Mouse (Mus musculus) bone marrow, adult 2 months (tissue): Measurements from ENCODE around the gene Zyx. TPM values are rescaled to one million over a fixed set of nuclear protein-coding genes. Genes with fewer than 3 reads are reported as not detected.

Experiments used
- H3K27ac ChIP-seq: fragments of 200-500 bp; 2 replicates; pipeline ENCODE4 v1.5.1; 2012; ENCODE audit warnings: low read depth, mild to moderate bottlenecking, control low read depth, inconsistent platforms, low read length; ENCODE audit not compliant: control insufficient read depth, poor library complexity, insufficient read depth
- H3K4me1 ChIP-seq: fragments of 200-500 bp; 2 replicates; pipeline ENCODE4 v1.6.1; 2011; ENCODE audit warnings: low read length; ENCODE audit not compliant: control insufficient read depth, insufficient read depth
- H3K4me3 ChIP-seq: fragments of 200-500 bp; replicated peaks from 2 replicates; pipeline ENCODE3; 2011; ENCODE audit warnings: mild to moderate bottlenecking, low read depth, low read length, control low read depth; ENCODE audit not compliant: control insufficient read depth
- CTCF ChIP-seq: fragments of 200-500 bp; IDR thresholded peaks from 2 replicates; pipeline ENCODE4 v1.5.1; 2011; ENCODE audit warnings: low read length, control low read depth; ENCODE audit not compliant: control insufficient read depth, insufficient read depth
- POLR2A ChIP-seq: fragments of 200-500 bp; IDR thresholded peaks from 2 replicates; pipeline ENCODE4 v1.6.1; 2011; ENCODE audit warnings: low read depth, mild to moderate bottlenecking, control low read depth, low read length, borderline replicate concordance; ENCODE audit not compliant: control insufficient read depth
- whole genome bisulfite sequencing: fragments of 180-500 bp; shearing (Covaris S2); methylation state at CpG from one replicate; pipeline ENCODE4 v1.1.7; 2018; 5-methylcytosine and 5-hydroxymethylcytosine counted together
- polyA plus RNA-seq: library from polyadenylated mRNA; stranded (reverse); fragments of >200 nt; gene quantifications from 2 replicates; pipeline ENCODE4 v1.2.4, GENCODE M21; 2011; ENCODE audit warnings: low replicate concordance; ENCODE audit not compliant: missing spikeins, insufficient read depth, insufficient read length

The Zyx gene
- polyA plus RNA-seq, 1 experiment, result 169 TPM

DNA sequence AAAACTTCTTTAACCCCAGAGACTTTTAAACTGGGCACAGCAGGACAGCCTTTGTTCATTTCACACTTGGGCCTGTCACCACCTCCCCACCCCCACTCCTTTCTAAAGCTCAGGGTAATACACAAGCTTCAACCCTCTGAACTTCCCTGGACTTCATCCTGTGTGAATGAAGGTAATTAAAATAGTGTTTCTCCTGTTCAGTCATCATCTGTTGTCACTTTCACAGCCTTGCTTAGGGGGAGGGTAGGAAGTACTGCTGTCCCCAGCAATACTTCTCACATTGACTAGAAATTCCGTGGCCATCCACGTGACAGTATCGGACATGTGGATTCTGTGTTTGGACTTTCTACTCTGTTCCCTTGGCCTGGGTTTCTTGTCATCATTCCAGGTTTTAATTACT lies 20.4 kb downstream of the Zyx start:
- no peak overlapping the region for H3K4me3 ChIP-seq
- no peaks in the 10 kb centered on the region; the same call in 1 of the 2 replicates for H3K4me1 ChIP-seq
- H3K27ac ChIP-seq, result no peak overlapping the region
- no peak for TF ChIP-seq CTCF
- WGBS, result 72% methylated on average over 3 of the region's 3 CpGs

GRCm38 (mm10) chr6:42370630-42371363 lies 21.4 kb downstream of the Zyx start:
- 72% methylated on average over 4 of the region's 4 CpGs for WGBS
- H3K27ac ChIP-seq, result no peak overlapping the region
- TF ChIP-seq POLR2A (no peak), CTCF (no peak)
- H3K4me3 ChIP-seq, result no peak overlapping the region
- no peaks in the 10 kb centered on the region; the same call in 1 of the 2 replicates for H3K4me1 ChIP-seq

DNA sequence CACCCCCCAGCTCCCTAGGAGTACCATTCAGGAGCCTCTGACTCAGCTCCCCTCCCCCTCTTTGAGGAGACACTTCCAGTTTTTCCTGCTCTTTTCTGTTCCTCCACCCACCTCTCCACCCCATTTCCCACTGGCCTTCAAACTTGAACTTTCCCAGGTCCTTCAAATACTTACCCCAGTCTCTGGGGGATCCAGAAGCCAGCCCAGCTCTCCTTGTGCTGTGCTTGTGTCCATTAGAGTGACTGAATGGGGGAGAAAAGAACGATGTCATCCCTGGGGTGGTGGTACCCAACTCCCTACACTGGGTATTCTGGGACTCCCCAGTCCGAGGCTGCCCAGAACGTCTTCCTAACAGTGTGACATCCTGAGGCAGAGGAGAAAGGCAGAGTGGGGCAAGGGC lies 22.6 kb downstream of the Zyx start:
- Histone ChIP-seq H3K27ac (no peak overlapping the region), H3K4me1 (no peaks in the 10 kb centered on the region; the same call in 1 of the 2 replicates), H3K4me3 (no peak overlapping the region)
- no peak for TF ChIP-seq POLR2A
- no peak for TF ChIP-seq CTCF
- 53% methylated on average over 3 of the region's 3 CpGs for WGBS

DNA sequence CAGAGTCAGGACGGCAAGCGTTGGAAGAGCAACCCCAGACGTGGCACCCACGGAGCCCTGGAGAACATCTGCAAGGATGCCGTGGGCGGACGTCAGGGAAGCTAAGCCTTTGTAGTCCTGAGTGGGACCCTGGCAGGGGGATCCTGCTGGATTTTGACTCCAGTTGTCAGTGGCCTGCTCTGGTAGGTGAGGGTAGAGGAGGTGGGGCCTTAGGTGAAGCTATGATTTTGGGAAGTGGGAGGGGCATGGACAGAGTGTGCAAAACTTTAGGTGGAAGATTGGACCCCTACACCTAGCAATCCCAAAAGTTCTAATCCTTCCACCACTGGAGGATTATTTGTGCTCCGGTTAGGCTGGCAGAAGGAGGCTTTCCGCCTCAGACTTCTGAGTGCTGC lies 23.0 kb downstream of the Zyx start:
- Histone ChIP-seq H3K4me1 (no peaks in the 10 kb centered on the region; the same call in 1 of the 2 replicates), H3K4me3 (no peak overlapping the region), H3K27ac (no peak overlapping the region)
- 82% methylated on average over 9 of the region's 9 CpGs for WGBS
- no peak for TF ChIP-seq CTCF
- no peak for TF ChIP-seq POLR2A

- Histone ChIP-seq H3K27ac (no peak within 1 kb of the TSS; the same call in 1 of the 2 replicates), H3K4me3 (no peak within 1 kb of the TSS), H3K4me1 (no peaks in the 10 kb centered on the region; the same call in 1 of the 2 replicates)
- TF ChIP-seq CTCF (peak; percentile 27), POLR2A (no peak)
- WGBS, result 3% methylated on average over 36 of the region's 36 CpGs
These were observed 23.6 kb downstream of the Zyx start, which contains the start of gene Epha1 for GRCm38 (mm10) chr6:42372816-42373547. Gene Epha1 (minus strand): TSS chr6:42373268.

DNA sequence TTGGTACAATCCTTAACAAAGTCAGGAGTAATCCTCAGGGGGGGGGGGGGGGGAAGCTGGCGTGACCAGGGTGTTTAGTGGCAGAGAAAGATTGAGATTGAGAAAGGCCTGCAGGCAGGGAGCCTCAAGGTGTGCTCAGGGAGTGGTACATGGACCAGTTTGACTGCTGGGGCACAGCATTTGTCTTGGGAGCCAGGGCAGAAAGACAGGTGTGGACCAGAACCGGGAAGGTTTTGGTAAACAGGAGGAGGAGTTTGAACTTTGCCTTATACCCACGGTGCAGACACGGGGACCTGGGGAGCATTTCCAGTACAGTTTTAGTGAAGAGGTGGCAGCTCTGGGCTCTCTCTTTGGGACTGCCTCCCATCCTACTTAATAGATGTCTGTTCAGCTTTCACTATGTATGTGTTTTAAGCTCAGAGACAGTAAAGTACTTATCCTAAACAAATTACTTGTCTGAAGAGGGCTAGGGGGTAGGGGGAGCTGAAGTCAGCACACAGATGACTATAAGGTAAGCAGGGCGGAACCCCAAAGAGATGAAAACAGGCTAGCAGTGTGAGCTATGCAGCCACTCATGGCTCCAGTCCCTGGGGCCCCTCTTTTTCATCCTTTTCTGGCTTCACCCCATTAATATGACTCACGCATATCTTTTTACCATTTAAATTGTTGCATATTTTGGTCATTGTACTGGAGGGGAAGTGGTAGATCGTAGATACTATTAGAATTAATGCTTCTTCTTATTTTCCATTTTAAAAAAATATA lies 24.4 kb downstream of the Zyx start:
- no peak overlapping the region for H3K4me3 ChIP-seq
- WGBS, result 34% methylated on average over 7 of the region's 7 CpGs

DNA sequence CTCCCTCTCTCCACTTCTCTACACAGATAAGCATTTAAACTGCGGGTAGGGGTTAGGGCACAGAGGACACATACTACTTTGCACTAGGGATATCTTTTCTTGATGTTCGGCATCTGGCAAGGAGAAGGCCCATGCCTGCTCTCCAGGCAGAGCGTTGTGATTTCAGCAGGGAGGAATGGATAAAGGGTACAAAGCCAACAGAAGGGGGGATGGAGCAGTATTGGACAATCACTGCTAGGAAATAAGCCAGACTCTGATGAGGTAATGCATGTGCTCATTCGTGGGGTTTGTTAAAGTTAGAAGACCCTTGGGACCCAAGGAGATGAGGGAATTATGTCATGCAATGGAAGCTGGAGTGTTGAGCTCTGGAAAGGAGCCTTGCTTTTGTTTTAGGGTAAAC lies 25.3 kb downstream of the Zyx start:
- H3K27ac ChIP-seq, result no peak overlapping the region
- TF ChIP-seq CTCF (no peak), POLR2A (no peak)
- WGBS, result 78% methylated on average over 4 of the region's 4 CpGs
- no peak overlapping the region for H3K4me3 ChIP-seq
- H3K4me1 ChIP-seq, result no peaks in the 10 kb centered on the region; the same call in 1 of the 2 replicates

More for the DNA sequence above, 24.4 kb downstream of the Zyx start:
- no peaks in the 10 kb centered on the region; the same call in 1 of the 2 replicates for H3K4me1 ChIP-seq
- TF ChIP-seq CTCF (no peak), POLR2A (no peak)
- H3K27ac ChIP-seq, result no peak overlapping the region

DNA sequence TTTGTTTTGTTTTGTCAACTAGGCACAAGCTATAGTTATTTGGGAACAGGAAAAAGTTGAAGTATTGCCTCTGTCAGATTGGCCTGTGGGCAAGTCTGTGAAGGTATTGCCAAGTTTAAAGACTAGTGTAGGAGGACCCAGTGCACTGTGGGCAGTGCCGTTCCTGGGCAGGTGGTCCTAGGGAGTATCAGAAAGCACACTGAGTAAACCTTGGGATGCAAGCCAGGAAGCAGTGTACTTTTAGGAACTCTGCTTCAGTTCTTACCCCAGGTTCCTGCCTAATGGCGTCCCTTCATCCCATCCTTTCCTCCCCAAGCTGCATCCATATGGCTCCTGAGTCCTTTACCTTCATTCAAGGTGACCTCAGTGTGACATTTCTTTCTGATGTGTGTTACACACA lies 25.7 kb downstream of the Zyx start:
- TF ChIP-seq POLR2A, result no peak
- WGBS, result 83% methylated on average over 2 of the region's 2 CpGs

More for the DNA sequence above, 25.7 kb downstream of the Zyx start:
- no peaks in the 10 kb centered on the region; the same call in 1 of the 2 replicates for H3K4me1 ChIP-seq
- no peak overlapping the region for H3K27ac ChIP-seq
- H3K4me3 ChIP-seq, result no peak overlapping the region
